Mouse (Mus musculus): ENCODE measurements around the gene Iqgap2. TPM values are rescaled to one million over a fixed set of nuclear protein-coding genes. Genes with fewer than 3 reads are reported as not detected.

Gene Iqgap2
- total and polyA plus RNA-seq, 2 experiments from 2014 or later, result 0.83 to 1.3 TPM

DNA sequence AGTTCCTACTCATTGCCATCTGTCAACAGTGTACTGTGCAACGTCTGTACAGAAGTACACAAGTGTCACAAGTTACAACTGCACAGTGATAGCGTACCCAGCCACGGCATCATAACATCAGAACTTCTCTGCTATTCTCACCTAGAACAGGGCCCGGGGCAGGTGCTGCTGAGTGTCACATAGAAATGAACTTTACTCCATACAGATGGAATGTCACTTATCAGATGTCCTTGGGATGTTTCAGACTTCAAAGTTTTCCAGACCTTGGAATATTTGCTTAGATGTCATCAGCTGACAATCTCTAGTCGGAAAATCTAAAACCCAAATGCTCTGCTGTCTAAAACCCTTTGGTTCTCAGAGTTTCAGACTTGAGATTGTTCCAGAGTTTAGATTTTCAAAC, 137.4 kb downstream of the Iqgap2 start:
- Histone ChIP-seq H3K27me3 (ENCODE audit: control insufficient read depth, insufficient read depth, low read length) (no peaks in the 10 kb centered on the region), H3K9ac (replicated peaks; ENCODE audit: low read depth, low read length) (no peak overlapping the region), H3K9me3 (replicated peaks; ENCODE audit: control insufficient read depth, low read length) (no peaks in the 10 kb centered on the region), H3K27ac (ENCODE audit: low read depth) (no peak overlapping the region), H3K4me2 (ENCODE audit: low read depth, low read length) (no peak overlapping the region), H3K4me1 (ENCODE audit: control insufficient read depth, insufficient read depth) (no peaks in the 10 kb centered on the region), H3K36me3 (replicated peaks; ENCODE audit: control insufficient read depth, insufficient read depth, low read length) (no peaks in the 10 kb centered on the region), H3K4me3 (ENCODE audit: low read depth, low read length) (no peak overlapping the region)
- no peak for ATAC-seq (ENCODE audit: insufficient read depth, low read depth)
- no peak for DNase-seq (ENCODE audit: low spot score)
- TF ChIP-seq CTCF (IDR thresholded peaks at IDR 0.05; ENCODE audit: low read depth) (no peak), EP300 (IDR thresholded peaks at IDR 0.05; ENCODE audit: low read depth) (no peak)
- 49% methylated on average over 5 of the region's 5 CpGs for WGBS

DNA sequence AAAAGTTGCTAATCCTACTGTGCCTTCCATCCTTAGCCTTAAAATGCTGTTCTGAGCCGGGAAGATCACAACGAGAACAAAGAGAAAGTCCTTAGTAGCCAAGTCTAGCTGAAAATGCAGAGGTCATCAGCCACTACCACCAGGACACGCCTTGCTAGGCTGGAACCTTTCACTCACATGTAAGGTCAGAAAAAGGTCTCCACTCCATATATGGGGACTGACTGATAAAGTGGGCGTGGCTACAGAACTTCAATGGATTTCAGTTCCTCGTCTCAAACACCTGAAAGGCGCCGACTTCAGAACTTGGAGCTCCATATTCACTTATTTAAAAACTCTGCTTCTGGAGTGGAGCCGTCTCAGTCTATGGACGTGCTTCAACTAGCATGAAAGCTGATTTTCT, 139.3 kb downstream of the Iqgap2 start:
- Histone ChIP-seq H3K4me3 (ENCODE audit: low read depth, low read length) (no peak overlapping the region), H3K4me2 (ENCODE audit: low read depth, low read length) (no peak overlapping the region), H3K9ac (replicated peaks; ENCODE audit: low read depth, low read length) (no peak overlapping the region), H3K9me3 (replicated peaks; ENCODE audit: control insufficient read depth, low read length) (no peaks in the 10 kb centered on the region), H3K36me3 (replicated peaks; ENCODE audit: control insufficient read depth, insufficient read depth, low read length) (no peaks in the 10 kb centered on the region), H3K4me1 (ENCODE audit: control insufficient read depth, insufficient read depth) (no peaks in the 10 kb centered on the region), H3K27me3 (ENCODE audit: control insufficient read depth, insufficient read depth, low read length) (no peaks in the 10 kb centered on the region), H3K27ac (ENCODE audit: low read depth) (no peak overlapping the region)
- DNase-seq (ENCODE audit: low spot score) (no peak), ATAC-seq (ENCODE audit: insufficient read depth, low read depth) (no peak)
- WGBS, result 62% methylated on average over 9 of the region's 9 CpGs
- no peak for TF ChIP-seq CTCF (IDR thresholded peaks at IDR 0.05; ENCODE audit: low read depth)
- TF ChIP-seq EP300 (IDR thresholded peaks at IDR 0.05; ENCODE audit: low read depth), result no peak

DNA sequence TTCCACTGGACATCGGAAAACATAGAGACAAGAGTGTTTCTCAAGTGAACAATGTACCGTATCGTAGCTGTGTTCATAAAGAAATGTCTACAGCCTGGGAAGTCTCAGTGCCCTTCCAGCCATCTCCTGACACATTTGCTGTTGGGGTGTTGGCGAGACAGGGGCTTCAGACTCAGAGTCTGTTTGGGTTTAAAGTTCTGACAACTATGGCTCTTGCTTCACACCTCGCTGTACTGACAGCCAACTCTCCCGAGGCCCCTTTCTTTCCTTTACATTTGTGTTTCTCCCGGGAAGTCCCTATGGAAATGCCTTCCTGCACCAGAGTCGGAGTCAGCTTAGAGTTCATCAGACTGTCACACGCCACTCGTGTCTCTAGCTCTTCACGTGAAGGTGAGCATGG, 144.2 kb downstream of the Iqgap2 start:
- Histone ChIP-seq H3K9ac (replicated peaks; ENCODE audit: low read depth, low read length) (no peak overlapping the region), H3K4me1 (ENCODE audit: control insufficient read depth, insufficient read depth) (no peaks in the 10 kb centered on the region), H3K4me3 (ENCODE audit: low read depth, low read length) (no peak overlapping the region), H3K27me3 (ENCODE audit: control insufficient read depth, insufficient read depth, low read length) (no peaks in the 10 kb centered on the region), H3K36me3 (replicated peaks; ENCODE audit: control insufficient read depth, insufficient read depth, low read length) (no peaks in the 10 kb centered on the region), H3K9me3 (replicated peaks; ENCODE audit: control insufficient read depth, low read length) (no peaks in the 10 kb centered on the region), H3K27ac (ENCODE audit: low read depth) (no peak overlapping the region), H3K4me2 (ENCODE audit: low read depth, low read length) (no peak overlapping the region)
- WGBS, result 47% methylated on average over 11 of the region's 11 CpGs
- DNase-seq (ENCODE audit: low spot score) (no peak), ATAC-seq (ENCODE audit: insufficient read depth, low read depth) (no peak)
- TF ChIP-seq EP300 (IDR thresholded peaks at IDR 0.05; ENCODE audit: low read depth) (no peak), CTCF (IDR thresholded peaks at IDR 0.05; ENCODE audit: low read depth) (no peak)

DNA sequence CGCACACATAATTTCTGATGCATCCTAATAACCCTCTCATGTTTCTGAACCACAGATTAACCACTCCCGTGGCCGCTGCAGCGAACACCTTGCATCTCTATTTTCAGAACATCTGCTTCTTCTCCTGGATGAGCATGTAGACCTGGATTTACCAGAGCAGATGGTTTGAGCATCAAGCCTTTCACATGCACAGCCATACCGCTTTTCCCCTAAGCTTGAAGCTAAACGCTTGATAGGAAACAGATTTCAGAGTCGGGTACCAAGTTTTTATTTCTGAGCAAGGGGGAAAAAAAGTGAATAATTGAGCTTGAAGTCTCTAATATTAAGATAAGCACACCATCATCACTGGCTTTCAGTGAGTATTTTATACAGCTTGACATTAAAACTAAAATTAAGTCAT, 144.6 kb downstream of the Iqgap2 start:
- no peak for ATAC-seq (ENCODE audit: insufficient read depth, low read depth)
- Histone ChIP-seq H3K27ac (ENCODE audit: low read depth) (no peak overlapping the region), H3K36me3 (replicated peaks; ENCODE audit: control insufficient read depth, insufficient read depth, low read length) (no peaks in the 10 kb centered on the region), H3K4me2 (ENCODE audit: low read depth, low read length) (no peak overlapping the region), H3K9me3 (replicated peaks; ENCODE audit: control insufficient read depth, low read length) (no peaks in the 10 kb centered on the region), H3K4me1 (ENCODE audit: control insufficient read depth, insufficient read depth) (no peaks in the 10 kb centered on the region), H3K27me3 (ENCODE audit: control insufficient read depth, insufficient read depth, low read length) (no peaks in the 10 kb centered on the region), H3K4me3 (ENCODE audit: low read depth, low read length) (no peak overlapping the region), H3K9ac (replicated peaks; ENCODE audit: low read depth, low read length) (no peak overlapping the region)
- TF ChIP-seq CTCF (IDR thresholded peaks at IDR 0.05; ENCODE audit: low read depth) (no peak), EP300 (IDR thresholded peaks at IDR 0.05; ENCODE audit: low read depth) (no peak)
- WGBS, result 77% methylated on average over 7 of the region's 7 CpGs
- no peak for DNase-seq (ENCODE audit: low spot score)

DNA sequence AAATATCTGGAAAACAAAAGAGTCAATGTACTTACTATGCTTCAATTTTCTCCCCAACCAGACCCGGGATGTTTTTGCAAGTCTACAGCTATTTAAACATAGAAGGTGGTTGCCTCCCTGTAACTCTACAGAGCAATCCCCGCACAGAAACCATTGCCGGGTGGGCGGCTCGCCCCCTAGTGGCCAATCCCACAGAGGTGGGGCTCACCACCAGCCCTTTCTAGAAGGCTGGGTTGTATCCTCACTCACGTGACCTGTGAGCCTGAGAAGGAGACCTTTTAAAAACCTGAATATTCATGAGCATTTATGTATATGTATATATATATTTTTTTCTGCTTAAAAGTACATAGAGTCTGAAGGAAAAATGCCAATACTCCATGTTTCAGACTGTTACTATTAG, 145.2 kb downstream of the Iqgap2 start:
- Histone ChIP-seq H3K4me3 (ENCODE audit: low read depth, low read length) (no peak overlapping the region), H3K4me1 (ENCODE audit: control insufficient read depth, insufficient read depth) (no peaks in the 10 kb centered on the region), H3K9me3 (replicated peaks; ENCODE audit: control insufficient read depth, low read length) (no peaks in the 10 kb centered on the region), H3K36me3 (replicated peaks; ENCODE audit: control insufficient read depth, insufficient read depth, low read length) (no peaks in the 10 kb centered on the region), H3K9ac (replicated peaks; ENCODE audit: low read depth, low read length) (no peak overlapping the region), H3K27ac (ENCODE audit: low read depth) (no peak overlapping the region), H3K27me3 (ENCODE audit: control insufficient read depth, insufficient read depth, low read length) (no peaks in the 10 kb centered on the region), H3K4me2 (ENCODE audit: low read depth, low read length) (no peak overlapping the region)
- TF ChIP-seq CTCF (IDR thresholded peaks at IDR 0.05; ENCODE audit: low read depth), result peak; percentile 77
- no peak for TF ChIP-seq EP300 (IDR thresholded peaks at IDR 0.05; ENCODE audit: low read depth)
- ATAC-seq (ENCODE audit: insufficient read depth, low read depth) (peak; percentile 63; the same call in 1 of the 2 replicates), DNase-seq (ENCODE audit: low spot score) (peak; percentile 36)
- 10% methylated on average over 6 of the region's 6 CpGs for WGBS

DNA sequence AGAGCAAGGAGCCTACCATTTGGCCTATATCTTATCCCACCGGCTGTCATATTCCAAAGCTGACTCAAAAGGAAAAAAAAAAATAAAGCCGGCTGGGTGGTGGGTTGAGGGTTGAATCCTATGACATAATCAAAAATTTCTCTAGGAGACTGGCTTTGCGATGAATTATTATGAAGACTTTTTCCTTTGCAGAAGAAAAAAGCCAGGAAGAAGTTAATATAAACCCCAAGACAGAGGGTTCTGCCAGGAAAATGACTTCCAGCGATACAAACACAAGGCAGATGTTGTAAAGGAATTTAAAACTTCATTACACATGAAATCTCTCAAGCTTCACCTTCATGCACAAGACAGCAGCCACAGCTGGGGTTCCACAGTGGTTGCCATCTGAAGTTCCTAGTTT, 146.3 kb downstream of the Iqgap2 start:
- TF ChIP-seq EP300 (IDR thresholded peaks at IDR 0.05; ENCODE audit: low read depth), result no peak
- no peak for ATAC-seq (ENCODE audit: insufficient read depth, low read depth)

More for the DNA sequence above, 146.3 kb downstream of the Iqgap2 start:
- Histone ChIP-seq H3K4me1 (ENCODE audit: control insufficient read depth, insufficient read depth) (no peaks in the 10 kb centered on the region), H3K27ac (ENCODE audit: low read depth) (no peak overlapping the region), H3K4me2 (ENCODE audit: low read depth, low read length) (no peak overlapping the region), H3K9ac (replicated peaks; ENCODE audit: low read depth, low read length) (no peak overlapping the region), H3K36me3 (replicated peaks; ENCODE audit: control insufficient read depth, insufficient read depth, low read length) (no peaks in the 10 kb centered on the region), H3K4me3 (ENCODE audit: low read depth, low read length) (no peak overlapping the region), H3K9me3 (replicated peaks; ENCODE audit: control insufficient read depth, low read length) (no peaks in the 10 kb centered on the region), H3K27me3 (ENCODE audit: control insufficient read depth, insufficient read depth, low read length) (no peaks in the 10 kb centered on the region)
- WGBS, result 74% methylated on average over 4 of the region's 4 CpGs
- no peak for DNase-seq (ENCODE audit: low spot score)

Measured in heart, postnatal 0 days (tissue).